Mouse (Mus musculus) cerebellum, adult 18-20 months (tissue): Measurements from ENCODE around the gene Npw.

Source experiments
- DNase-seq, 2 experiments: peaks; one replicate each; pipeline ENCODE4 v3.0.0; 2021

Gene Npw

GRCm38 (mm10) chr17:24640119-24640518, 18.1 kb downstream of the Npw start:
- DNase-seq = no peak

DNA sequence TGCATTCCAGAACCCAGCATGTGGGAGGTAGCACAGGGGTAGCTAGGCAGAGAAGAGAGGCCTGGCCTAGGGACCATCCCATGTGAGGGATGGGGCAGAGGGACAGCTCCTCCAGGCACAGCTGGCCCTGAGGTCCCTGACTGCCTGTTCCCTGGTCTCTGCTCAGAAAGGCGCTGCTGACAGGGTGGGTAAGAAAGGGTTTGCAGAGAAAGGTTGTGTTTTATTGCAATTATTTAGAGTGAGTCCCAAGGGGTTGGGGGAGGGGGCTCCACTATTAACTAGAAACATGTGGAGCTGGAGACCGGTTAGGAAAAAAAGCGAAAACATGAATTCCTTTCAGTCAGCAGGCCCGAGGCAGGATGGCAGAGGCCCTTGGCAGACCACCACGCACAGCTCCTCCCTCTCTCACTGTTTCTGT, 18.7 kb downstream of the Npw start:
- DNase-seq = no peak

- no peak for DNase-seq
Measured at GRCm38 (mm10) chr17:24638840-24639239, 19.4 kb downstream of the Npw start.

GRCm38 (mm10) chr17:24638214-24638613, 20.0 kb downstream of the Npw start:
- DNase-seq = no peak

DNA sequence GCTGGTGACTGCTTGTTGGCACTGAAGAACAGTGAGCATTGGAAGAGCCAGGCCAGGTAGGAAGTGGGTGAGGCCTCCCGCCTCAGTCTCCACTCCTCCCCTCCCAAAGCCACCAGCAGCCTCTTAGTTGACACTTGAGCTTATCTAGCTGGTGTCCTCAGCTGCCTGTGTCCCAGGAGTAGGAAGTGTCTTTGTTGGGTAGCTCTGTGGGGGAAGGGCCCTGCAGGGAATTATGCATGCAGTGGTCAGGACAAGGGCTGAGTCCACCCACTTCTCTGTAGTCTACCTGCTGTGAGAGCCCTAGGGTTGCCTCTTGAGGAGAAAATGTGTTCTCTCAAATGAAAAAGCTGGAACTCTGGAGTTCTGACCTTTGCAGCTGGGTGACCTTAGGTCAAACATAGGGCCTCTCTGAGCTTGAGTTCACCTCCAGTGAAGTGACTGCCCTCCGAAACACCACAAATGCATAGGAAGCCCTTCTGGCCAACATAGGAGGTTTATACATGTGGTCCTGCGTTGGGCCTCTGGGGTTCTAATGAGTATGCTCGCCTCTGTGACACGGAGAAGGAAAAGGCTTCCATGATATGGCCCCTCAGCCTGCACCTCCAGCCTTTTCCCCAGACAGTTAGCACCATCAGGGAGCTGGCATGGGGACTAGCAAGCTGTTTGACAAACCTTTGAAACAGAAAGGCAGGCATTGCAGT, 21.3 kb downstream of the Npw start:
- DNase-seq = no peak

GRCm38 (mm10) chr17:24635694-24636093, 22.6 kb downstream of the Npw start:
- DNase-seq = no peak

- DNase-seq = no peak
Measured at GRCm38 (mm10) chr17:24635024-24635423, 23.2 kb downstream of the Npw start.

DNA sequence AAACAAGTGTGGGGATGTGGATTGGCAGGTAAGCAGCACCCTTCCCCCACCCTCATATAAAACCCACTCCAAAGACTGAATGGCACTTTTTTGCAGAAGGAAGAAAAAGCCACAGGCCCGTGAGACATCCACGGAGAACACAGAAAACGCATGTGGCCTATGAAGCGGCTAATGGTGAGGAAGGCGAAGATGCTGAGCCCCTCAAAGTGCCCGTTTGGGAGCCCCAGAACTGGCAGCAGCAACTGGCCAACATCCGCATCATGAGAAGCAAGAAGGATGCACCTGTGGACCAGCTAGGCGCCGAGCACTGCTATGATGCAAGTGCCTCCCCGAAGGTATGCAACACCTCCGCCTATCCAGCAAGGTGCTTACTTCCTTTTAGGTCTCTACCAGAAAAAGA, 24.4 kb downstream of the Npw start:
- no peak for DNase-seq

DNA sequence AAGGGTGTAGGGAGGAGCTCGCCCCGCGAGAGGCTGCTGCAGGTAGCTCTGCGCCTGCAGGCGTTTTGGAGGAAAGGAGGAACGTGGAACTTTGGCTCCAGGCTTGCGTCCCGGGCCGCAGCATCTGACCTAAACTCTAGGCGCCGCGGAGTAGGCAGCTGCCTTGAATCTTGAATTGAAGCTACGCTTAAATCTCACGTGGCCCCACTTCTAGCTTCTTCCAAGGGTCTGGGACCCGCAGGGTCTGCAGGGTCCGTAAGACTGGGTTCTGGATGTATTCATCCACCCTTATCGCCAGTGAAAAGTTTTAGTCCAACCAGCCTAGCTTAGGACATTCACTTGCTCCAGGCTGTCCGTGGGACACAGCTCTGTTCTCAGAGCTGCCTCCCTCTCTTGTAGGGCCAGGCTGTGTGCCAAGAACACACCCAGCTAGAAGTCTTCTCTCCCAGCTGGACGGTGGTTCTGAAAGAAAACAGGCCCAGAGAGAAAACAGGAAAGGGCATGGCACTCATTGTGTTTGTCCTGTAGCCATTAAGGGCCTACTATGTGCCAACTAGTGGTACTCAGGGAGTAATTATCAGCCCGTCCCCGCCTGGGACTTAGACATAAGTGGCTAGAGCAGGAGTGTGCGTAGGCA, 25.3 kb downstream of the Npw start:
- peak; percentile 49 for DNase-seq

DNA sequence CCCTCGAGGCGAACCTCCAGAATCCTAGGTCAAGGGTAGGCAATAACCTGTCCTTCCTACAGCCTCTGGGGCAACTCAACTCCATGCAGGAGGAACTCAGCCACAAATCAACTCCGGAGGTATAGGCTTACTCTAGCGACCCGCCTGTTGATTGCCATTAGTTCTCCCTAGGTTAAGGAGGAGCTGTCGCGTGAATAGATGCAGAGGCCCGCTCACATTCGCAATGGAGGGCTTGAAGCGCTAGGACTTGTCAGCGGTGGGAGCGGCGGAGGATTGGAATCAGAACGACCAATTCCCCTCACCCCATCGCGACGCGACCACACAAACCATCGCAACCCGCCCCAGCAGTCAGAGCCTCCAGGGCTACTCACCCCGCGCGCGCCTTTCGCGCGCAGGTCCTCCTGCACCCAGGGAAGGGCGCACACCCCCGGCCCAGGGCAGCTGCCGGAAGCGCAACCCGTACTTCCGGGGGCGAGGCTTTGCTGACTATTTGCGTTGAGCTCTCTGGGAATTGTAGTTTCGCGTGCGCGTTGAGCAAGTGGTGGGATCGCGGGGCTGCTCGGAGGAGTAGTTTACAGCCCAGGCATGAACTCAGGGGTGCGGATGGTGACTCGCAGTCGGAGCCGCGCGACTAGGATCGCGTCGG, 26.0 kb downstream of the Npw start, which contains the start of the genes Tsc2 and Nthl1:
Tsc2 (minus strand) TSS at position 464 of the 646 bp plus-strand sequence.
Nthl1 (plus strand) TSS at position 514 of the 646 bp plus-strand sequence.
- DNase-seq = peak; percentile 82 to 85

DNA sequence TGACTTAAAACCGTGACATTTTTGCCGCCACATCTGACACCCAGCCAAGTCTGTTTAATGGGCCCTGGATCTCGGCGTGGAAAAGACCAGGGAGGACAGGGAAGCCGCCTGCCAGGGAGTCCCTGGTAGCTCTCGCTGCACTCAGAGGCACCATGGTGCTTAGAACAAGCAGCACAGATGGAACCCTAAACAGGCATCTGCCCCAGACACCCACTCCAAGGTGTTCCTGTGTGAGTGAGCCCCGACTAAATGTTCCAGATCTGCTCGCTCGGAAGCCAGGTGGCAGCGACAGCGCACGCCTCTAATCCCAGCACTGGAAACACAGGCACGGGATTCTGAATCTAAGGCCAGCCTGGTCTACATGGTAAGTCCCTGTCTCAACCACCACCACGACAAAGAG, 28.2 kb downstream of the Npw start:
- DNase-seq = no peak

GRCm38 (mm10) chr17:24628646-24629045, 29.6 kb downstream of the Npw start:
- DNase-seq = peak; percentile 82 to 90

DNA sequence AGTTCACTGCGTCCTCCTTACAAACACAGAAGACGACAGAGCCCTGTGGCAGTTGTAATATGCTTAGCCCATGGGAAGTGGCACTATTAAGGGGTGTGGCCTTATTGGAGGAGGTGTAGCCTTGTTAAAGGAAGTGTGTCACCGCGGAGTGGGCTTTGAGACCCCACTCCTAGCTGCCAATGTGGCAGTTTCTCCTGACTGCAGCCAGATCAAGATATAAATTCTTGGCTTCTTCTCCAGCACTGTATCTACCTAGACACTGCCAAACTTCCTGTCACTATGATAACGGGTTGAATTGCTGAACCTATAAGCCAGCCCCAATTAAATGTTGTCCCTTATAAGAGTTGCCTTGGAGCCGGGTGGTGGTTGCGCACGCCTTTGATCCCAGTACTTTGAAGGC, 32.8 kb downstream of the Npw start:
- DNase-seq = no peak

DNA sequence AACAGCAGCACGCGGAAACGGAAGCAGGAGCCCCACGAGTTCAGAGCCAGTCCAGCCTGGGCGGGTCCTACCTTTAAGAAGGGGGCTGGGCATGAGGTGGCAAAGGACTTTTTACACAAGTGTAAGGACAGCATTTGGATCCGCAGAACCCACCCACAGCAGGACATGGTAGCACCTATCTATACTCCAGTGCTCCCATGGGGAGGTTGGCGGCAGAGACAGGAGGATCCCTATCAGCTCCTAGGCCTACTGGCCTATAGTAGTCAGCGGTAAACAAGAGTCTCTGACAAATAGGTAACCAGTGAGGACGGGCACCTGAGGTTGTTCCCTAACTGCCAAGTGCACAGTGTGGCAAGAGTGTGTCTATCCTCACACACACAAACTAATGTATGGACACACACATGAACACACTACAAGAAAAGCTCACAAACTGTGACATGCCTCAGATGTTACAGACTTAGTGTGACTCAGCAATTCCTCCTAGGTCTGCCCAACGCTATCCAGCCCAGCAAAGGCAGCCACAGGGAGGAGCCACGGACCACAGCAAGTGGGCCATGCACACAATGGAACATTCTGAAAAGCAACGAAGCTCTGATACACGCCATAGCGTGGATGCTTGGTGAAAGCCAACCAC, 40.6 kb downstream of the Npw start:
- DNase-seq = no peak

GRCm38 (mm10) chr17:24610711-24611110, 47.5 kb downstream of the Npw start:
- DNase-seq = no peak

GRCm38 (mm10) chr17:24608874-24609273, 49.4 kb downstream of the Npw start:
- DNase-seq = no peak

GRCm38 (mm10) chr17:24608370-24608769, 49.9 kb downstream of the Npw start:
- no peak for DNase-seq
